In genomic region chr10:109569798-109570197, GRCm38 (mm10) we compare ENCODE assay signal across 16 mouse cellular contexts.
DNase-seq lines count a peak whose midpoint lies in the region; ATAC-seq and TF ChIP-seq lines count a peak whose summit lies in the region.
"Had no signal": no experiment of that assay in that cellular context is flagged by ENCODE, and none has a peak within 500 bp of the region (broad histone marks: within the 10 kb centered on the region; RNA-seq: fewer than 3 reads in every experiment).

No protein-coding gene starts in this region.

- no peak overlapping the region for H3K27ac ChIP-seq in midbrain, postnatal 0 days (ENCODE audit: low read depth, low read length)
- no peak overlapping the region for H3K27ac ChIP-seq in midbrain, embryonic 13.5 days
- no peak overlapping the region for H3K27ac ChIP-seq in cerebellum, adult 2 months (ENCODE audit: insufficient read depth, low read length)
- H3K27ac ChIP-seq: heart, embryonic 13.5 days; limb, embryonic 12.5 days; neural tube, embryonic 15.5 days had no signal

- 88% methylated on average over 2 of the region's 2 CpGs for WGBS in midbrain, postnatal 0 days
- WGBS in midbrain, embryonic 13.5 days: 89% methylated on average over 2 of the region's 2 CpGs
- 55% methylated on average over 2 of the region's 2 CpGs for WGBS in cerebellum, adult 2 months

- H3K4me1 ChIP-seq in midbrain, postnatal 0 days (ENCODE audit: insufficient read depth, low read length): no peaks in the 10 kb centered on the region
- H3K4me1 ChIP-seq in midbrain, embryonic 13.5 days (replicated peaks): no peaks in the 10 kb centered on the region
- H3K4me1 ChIP-seq in cerebellum, adult 2 months (ENCODE audit: control insufficient read depth, insufficient read depth, low read length): peaks cover 16% of the 10 kb centered on the region; the same call in 1 of the 2 replicates
- H3K4me1 ChIP-seq: heart, embryonic 13.5 days; limb, embryonic 12.5 days; neural tube, embryonic 15.5 days had no signal

- peak; percentile 62 for DNase-seq in midbrain, postnatal 0 days (ENCODE audit: low spot score)
- peak; percentile 53 for DNase-seq in adrenal gland, postnatal 14 days
- peak; percentile 61 to 64 for DNase-seq in cerebellum, adult 2 months
- peak; percentile 53 for DNase-seq in testis, postnatal 10 days (ENCODE audit: low spot score)
- no peak for DNase-seq in left cerebral cortex, postnatal 25 days (ENCODE audit: low spot score in 2 of 2)
- no peak for DNase-seq in urinary bladder, adult 2 months (ENCODE audit: low spot score)
- DNase-seq: kidney, adult 9 months; kidney, postnatal 4 days; lung, postnatal 14 days; thymus, adult 18-20 months had no signal

- H3K4me2 ChIP-seq in midbrain, postnatal 0 days (ENCODE audit: low read depth, low read length, poor library complexity, severe bottlenecking): no peak overlapping the region
- H3K4me2 ChIP-seq in midbrain, embryonic 13.5 days (replicated peaks): no peak overlapping the region
- H3K4me2 ChIP-seq: heart, embryonic 13.5 days; limb, embryonic 12.5 days; neural tube, embryonic 15.5 days had no signal

- TF ChIP-seq CTCF in midbrain, postnatal 0 days (IDR thresholded peaks at IDR 0.05): no peak
- no peak for TF ChIP-seq CTCF in cerebellum, adult 2 months (IDR thresholded peaks at IDR 0.05; ENCODE audit: borderline replicate concordance, insufficient read depth, low read depth, low read length)

- no peaks in the 10 kb centered on the region for H3K9me3 ChIP-seq in midbrain, postnatal 0 days (ENCODE audit: low read length)
- no peaks in the 10 kb centered on the region for H3K9me3 ChIP-seq in midbrain, embryonic 13.5 days
- H3K9me3 ChIP-seq: heart, embryonic 13.5 days; limb, embryonic 12.5 days; neural tube, embryonic 15.5 days had no signal

- intact Hi-C loops in left cerebral cortex, postnatal 25 days (cut with DNase I): no loop called here

- H3K9ac ChIP-seq in midbrain, postnatal 0 days (replicated peaks; ENCODE audit: low read length, poor library complexity, severe bottlenecking): no peak overlapping the region
- H3K9ac ChIP-seq in midbrain, embryonic 13.5 days (replicated peaks): no peak overlapping the region
- H3K9ac ChIP-seq: heart, embryonic 13.5 days; limb, embryonic 12.5 days; neural tube, embryonic 15.5 days had no signal

- no peaks in the 10 kb centered on the region for H3K36me3 ChIP-seq in midbrain, postnatal 0 days (ENCODE audit: insufficient read depth, low read length)
- H3K36me3 ChIP-seq in midbrain, embryonic 13.5 days: no peaks in the 10 kb centered on the region
- H3K36me3 ChIP-seq: heart, embryonic 13.5 days; limb, embryonic 12.5 days; neural tube, embryonic 15.5 days had no signal

- ATAC-seq in midbrain, postnatal 0 days (ENCODE audit: low FRiP score): no peak
- no peak for ATAC-seq in midbrain, embryonic 13.5 days
- ATAC-seq: CD4-positive, CD25-positive, alpha-beta regulatory T cell, adult 4 months; forebrain, embryonic 14.5 days had no signal

- no peak overlapping the region for H3K4me3 ChIP-seq in midbrain, postnatal 0 days (ENCODE audit: low read depth, low read length)
- H3K4me3 ChIP-seq in midbrain, embryonic 13.5 days (replicated peaks): no peak overlapping the region
- H3K4me3 ChIP-seq in cerebellum, adult 2 months (replicated peaks; ENCODE audit: insufficient read depth, low read depth, low read length): no peak overlapping the region
- H3K4me3 ChIP-seq: heart, embryonic 13.5 days; limb, embryonic 12.5 days; neural tube, embryonic 15.5 days had no signal

- no peak for TF ChIP-seq POLR2A in cerebellum, adult 2 months (IDR thresholded peaks at IDR 0.05; ENCODE audit: borderline replicate concordance, insufficient read depth, low read length)

- H3K27me3 ChIP-seq in midbrain, postnatal 0 days (ENCODE audit: insufficient read depth, low read length): no peaks in the 10 kb centered on the region
- H3K27me3 ChIP-seq in midbrain, embryonic 13.5 days: no peaks in the 10 kb centered on the region
- H3K27me3 ChIP-seq in cerebellum, adult 2 months (ENCODE audit: control insufficient read depth, insufficient read depth, low read length): no peaks in the 10 kb centered on the region
- H3K27me3 ChIP-seq: heart, embryonic 13.5 days; limb, embryonic 12.5 days; neural tube, embryonic 15.5 days had no signal

Comparison
In these comparisons a context has a peak if more than half of its experiments do, and no peak if none do; other contexts are left out.
1. DNase-seq: peak in midbrain, postnatal 0 days (single experiment), adrenal gland, postnatal 14 days (single experiment), cerebellum, adult 2 months (2 of 2) and testis, postnatal 10 days (single experiment); none in left cerebral cortex, postnatal 25 days (0 of 2) and urinary bladder, adult 2 months (single experiment).